Mouse (Mus musculus) hindbrain, embryonic 11.5 days (tissue): ENCODE data around the gene Lpin2. TPM values are rescaled to one million over a fixed set of nuclear protein-coding genes. Genes with fewer than 3 reads are reported as not detected.

Experiments used
- ATAC-seq: fragments of 200-750 bp; cut with Nextera tagmentation; 2 replicates; pipeline ENCODE4 v1.8.0; 2017; ENCODE audit warnings: mild to moderate bottlenecking, moderate TSS enrichment, moderate library complexity; ENCODE audit not compliant: low FRiP score
- DNase-seq: peaks from one replicate; pipeline ENCODE4 v3.0.0-alpha.2; 2015; ENCODE audit warnings: low spot score
- H3K27ac ChIP-seq: fragments of 300-500 bp; sonication (generic); 2 replicates; pipeline ENCODE4 v1.5.1; 2014; ENCODE audit warnings: mild to moderate bottlenecking, low read depth, low read length
- H3K27me3 ChIP-seq: fragments of 300-500 bp; sonication (generic); 2 replicates; pipeline ENCODE4 v1.6.1; 2014; ENCODE audit warnings: mild to moderate bottlenecking, low read length, moderate library complexity, mixed read lengths; ENCODE audit not compliant: control insufficient read depth, insufficient read depth
- H3K36me3 ChIP-seq: fragments of 300-500 bp; sonication (generic); 2 replicates; pipeline ENCODE4 v1.6.1; 2014; ENCODE audit warnings: mild to moderate bottlenecking, low read length, moderate library complexity, mixed read lengths; ENCODE audit not compliant: control insufficient read depth, insufficient read depth
- H3K4me1 ChIP-seq: fragments of 300-500 bp; sonication (generic); replicated peaks from 2 replicates; pipeline ENCODE4 v1.6.1; 2014; ENCODE audit warnings: low read length, mixed read lengths; ENCODE audit not compliant: control insufficient read depth, insufficient read depth
- H3K4me2 ChIP-seq: fragments of 300-500 bp; sonication (generic); replicated peaks from 2 replicates; pipeline ENCODE4 v1.6.1; 2014; ENCODE audit warnings: mild to moderate bottlenecking, low read depth, low read length
- H3K4me3 ChIP-seq: fragments of 300-500 bp; sonication (generic); 2 replicates; pipeline ENCODE4 v1.5.1; 2014; ENCODE audit warnings: low read depth, low read length
- H3K9ac ChIP-seq: fragments of 300-500 bp; sonication (generic); 2 replicates; pipeline ENCODE4 v1.6.1; 2014; ENCODE audit warnings: low read depth, low read length
- H3K9me3 ChIP-seq: fragments of 300-500 bp; sonication (generic); 2 replicates; pipeline ENCODE4 v1.6.1; 2016; ENCODE audit warnings: low read length; ENCODE audit not compliant: control insufficient read depth
- WGBS: fragments of 180-500 bp; shearing (Covaris S2); extraction: QIAGEN DNeasy Blood & Tissue Kit; methylation state at CpG from one replicate; pipeline ENCODE4 v1.1.7; 2014; 5-methylcytosine and 5-hydroxymethylcytosine counted together
- polyA plus RNA-seq: library from polyadenylated mRNA; unstranded; fragments of >200 nt; fragmentation: Nextera tagmentation; extraction: Ambion mirVana; gene quantifications from 2 replicates; pipeline ENCODE4 v1.2.1, GENCODE M21; 2014

Gene Lpin2
- polyA plus RNA-seq, 1 experiment from 2014 or later, result 39.4 TPM

DNA sequence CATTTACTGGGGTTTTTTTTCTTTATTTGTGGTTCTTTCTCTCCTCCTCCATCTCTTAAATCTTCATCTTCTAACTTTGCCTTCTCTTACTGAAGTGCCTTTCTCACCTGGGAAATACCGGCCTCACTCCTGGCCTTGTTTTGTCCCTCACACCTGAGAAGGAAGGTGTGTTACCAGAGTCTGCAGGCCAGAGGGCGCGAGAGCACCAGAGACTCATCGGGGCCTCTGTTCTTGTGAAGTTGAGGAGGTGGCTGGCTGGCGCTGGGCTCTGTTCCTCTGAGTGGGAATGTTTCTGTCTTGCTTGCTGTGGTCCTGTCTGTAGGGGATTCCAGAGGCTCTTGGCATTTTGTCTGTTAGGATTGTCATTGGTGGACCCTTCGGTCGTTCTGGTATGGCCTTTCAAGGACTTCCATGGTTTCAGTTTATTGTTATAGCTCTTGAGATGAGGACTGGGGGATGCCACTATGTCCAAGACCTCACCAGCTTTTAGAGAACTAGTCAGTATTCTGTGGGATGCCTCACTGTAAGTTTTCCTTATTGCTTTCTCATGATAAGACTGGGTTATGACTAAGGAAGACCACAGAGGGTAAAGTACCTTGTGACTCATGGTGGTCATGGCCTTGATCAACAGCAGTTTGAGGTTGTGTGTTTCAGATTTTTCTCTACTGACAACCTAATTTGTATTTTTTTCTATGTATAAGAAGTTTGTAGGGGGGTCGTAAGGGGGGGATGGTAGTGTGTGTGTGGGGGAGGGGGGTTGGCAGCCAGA lies 9.5 kb downstream of the Lpin2 start:
- no peaks in the 10 kb centered on the region for H3K36me3 ChIP-seq
- 72% methylated on average over 8 of the region's 8 CpGs for WGBS
- no peak overlapping the region for H3K9ac ChIP-seq
- ATAC-seq (no peak), DNase-seq (no peak)
- H3K27me3 ChIP-seq, result no peaks in the 10 kb centered on the region
- H3K9me3 ChIP-seq, result no peaks in the 10 kb centered on the region
- no peak overlapping the region for H3K4me3 ChIP-seq
- H3K4me2 ChIP-seq, result no peak overlapping the region
- no peak overlapping the region for H3K27ac ChIP-seq
- H3K4me1 ChIP-seq, result no peaks in the 10 kb centered on the region

DNA sequence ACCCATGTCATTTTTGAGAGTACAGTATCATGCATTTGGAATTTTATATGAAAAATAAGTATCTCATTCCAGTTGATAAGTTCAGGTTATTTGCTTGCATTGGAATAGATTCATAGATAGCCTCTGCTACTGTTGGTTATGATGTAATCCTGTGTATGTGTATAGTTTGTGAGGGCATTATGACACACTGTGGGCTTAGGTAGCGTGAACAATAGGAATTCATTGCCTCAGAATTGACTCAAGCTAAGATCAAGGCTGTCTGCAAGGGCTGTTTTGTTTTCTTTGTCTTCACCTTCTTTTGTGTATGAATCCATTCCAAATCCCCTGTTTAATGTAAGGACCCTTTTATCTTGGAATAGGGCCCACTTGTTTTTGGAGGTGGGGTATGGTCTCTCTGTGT lies 10.7 kb downstream of the Lpin2 start:
- ATAC-seq (no peak), DNase-seq (no peak)
- H3K27ac ChIP-seq, result no peak overlapping the region
- H3K36me3 ChIP-seq, result no peaks in the 10 kb centered on the region
- H3K4me1 ChIP-seq, result no peaks in the 10 kb centered on the region
- H3K4me3 ChIP-seq, result no peak overlapping the region
- no peak overlapping the region for H3K4me2 ChIP-seq
- no peaks in the 10 kb centered on the region for H3K27me3 ChIP-seq
- no peaks in the 10 kb centered on the region for H3K9me3 ChIP-seq
- WGBS, result 81% methylated on average over 1 of the region's 1 CpGs
- H3K9ac ChIP-seq, result no peak overlapping the region

DNA sequence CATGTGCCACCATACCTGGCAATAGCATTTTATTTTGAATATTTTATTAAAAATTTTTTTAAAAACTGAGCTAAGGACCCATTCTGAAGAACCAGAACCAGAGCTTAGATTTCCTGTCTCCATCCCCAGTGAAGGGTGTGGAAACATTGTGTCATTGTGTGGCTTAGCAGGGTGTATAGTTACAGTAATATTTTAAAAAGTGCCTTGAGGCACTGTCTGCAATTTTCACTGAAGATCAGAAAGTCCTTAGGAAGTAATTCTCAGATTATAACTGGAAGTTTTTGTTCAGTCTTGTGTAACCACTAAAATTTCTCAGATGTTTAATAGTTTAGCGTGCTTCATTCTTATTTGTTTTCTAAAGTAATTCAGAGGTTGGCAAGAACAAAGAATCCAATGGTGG lies 11.1 kb downstream of the Lpin2 start:
- no peak overlapping the region for H3K27ac ChIP-seq
- WGBS, result 91% methylated on average over 1 of the region's 1 CpGs

DNA sequence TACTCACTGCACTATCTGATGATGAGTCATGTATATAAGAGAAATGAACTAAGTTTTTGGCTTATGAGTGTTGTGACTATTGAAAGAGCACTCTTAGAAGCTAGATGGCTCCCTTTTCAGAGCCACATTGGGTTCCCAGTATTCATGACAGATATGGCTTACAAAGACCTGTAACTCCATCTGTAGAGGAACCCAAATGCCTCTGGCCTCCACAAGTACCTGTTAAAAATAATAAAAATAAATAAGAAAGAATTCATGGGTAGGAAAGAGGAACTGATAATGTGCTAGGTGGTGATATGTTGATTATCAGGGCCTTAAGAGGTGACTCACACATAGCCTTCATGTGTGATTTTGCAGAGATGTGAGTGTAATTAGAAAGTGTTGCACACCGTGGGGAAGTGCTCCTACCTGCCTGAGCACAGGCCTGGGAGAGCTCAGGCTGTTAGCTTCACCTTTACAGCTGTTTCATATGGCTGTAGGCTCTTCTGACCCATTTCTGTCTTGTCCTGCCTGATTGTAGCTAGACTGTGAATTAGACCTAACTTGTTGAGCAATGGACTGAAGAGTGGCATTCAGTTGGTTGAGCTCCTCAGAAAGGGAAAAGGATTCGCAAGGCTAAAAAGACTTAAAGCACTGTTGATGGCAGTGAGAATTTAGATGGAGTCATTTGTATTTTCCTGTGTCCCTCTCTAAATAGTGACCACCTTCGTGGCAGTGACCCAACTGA lies 12.7 kb downstream of the Lpin2 start:
- H3K27ac ChIP-seq, result no peak overlapping the region
- H3K4me2 ChIP-seq, result no peak overlapping the region
- no peaks in the 10 kb centered on the region for H3K4me1 ChIP-seq
- H3K27me3 ChIP-seq, result no peaks in the 10 kb centered on the region
- no peak overlapping the region for H3K4me3 ChIP-seq
- no peaks in the 10 kb centered on the region for H3K36me3 ChIP-seq
- H3K9me3 ChIP-seq, result no peaks in the 10 kb centered on the region
- no peak for ATAC-seq
- H3K9ac ChIP-seq, result no peak overlapping the region
- 92% methylated on average over 3 of the region's 3 CpGs for WGBS
- DNase-seq, result no peak

More for the DNA sequence above, 11.1 kb downstream of the Lpin2 start:
- H3K4me2 ChIP-seq, result no peak overlapping the region
- no peak for DNase-seq
- no peaks in the 10 kb centered on the region for H3K9me3 ChIP-seq
- no peak for ATAC-seq
- H3K4me1 ChIP-seq, result no peaks in the 10 kb centered on the region
- H3K9ac ChIP-seq, result no peak overlapping the region
- no peak overlapping the region for H3K4me3 ChIP-seq
- H3K36me3 ChIP-seq, result no peaks in the 10 kb centered on the region
- H3K27me3 ChIP-seq, result no peaks in the 10 kb centered on the region

DNA sequence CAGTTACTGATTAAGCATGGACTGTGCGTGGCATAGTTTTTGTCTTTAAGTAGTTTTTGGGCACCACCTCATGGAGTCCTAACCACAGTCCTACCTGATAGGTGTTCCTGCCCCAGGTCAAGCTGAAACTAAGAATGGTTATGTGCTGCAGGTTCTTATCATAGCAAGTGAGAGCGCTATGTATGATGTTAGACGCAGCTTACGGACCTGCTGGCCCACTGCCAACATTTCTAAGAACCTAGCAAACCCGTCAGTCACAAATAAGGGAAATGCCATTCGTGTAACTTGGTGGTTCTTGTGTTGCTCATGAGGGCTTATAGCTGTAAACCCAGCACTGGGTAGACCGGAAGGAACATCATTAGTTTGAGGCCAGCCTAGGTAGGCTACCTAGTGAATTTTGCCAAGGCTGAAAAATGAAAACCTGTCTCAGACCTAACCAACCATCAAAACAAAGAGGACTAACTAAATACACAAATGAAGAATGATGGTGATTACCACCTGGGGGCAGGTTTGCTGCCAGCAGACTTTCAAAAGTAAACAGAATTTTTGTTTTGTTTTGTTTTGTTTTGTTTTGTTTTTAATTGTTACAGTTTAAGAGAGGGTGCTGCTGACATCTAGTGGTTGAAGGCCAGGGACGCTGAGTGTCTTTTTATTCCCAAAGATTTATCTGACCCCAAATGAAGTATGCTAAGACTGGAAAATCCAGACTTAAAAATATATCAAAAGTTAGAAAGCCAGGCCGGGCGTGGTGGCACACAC lies 13.5 kb downstream of the Lpin2 start:
- Histone ChIP-seq H3K9me3 (no peaks in the 10 kb centered on the region), H3K9ac (no peak overlapping the region), H3K4me1 (no peaks in the 10 kb centered on the region), H3K27me3 (peaks cover 2% of the 10 kb centered on the region; the same call in 1 of the 2 replicates), H3K4me2 (no peak overlapping the region), H3K4me3 (no peak overlapping the region), H3K27ac (no peak overlapping the region), H3K36me3 (no peaks in the 10 kb centered on the region)
- WGBS, result 80% methylated on average over 10 of the region's 10 CpGs
- no peak for DNase-seq
- ATAC-seq, result no peak

DNA sequence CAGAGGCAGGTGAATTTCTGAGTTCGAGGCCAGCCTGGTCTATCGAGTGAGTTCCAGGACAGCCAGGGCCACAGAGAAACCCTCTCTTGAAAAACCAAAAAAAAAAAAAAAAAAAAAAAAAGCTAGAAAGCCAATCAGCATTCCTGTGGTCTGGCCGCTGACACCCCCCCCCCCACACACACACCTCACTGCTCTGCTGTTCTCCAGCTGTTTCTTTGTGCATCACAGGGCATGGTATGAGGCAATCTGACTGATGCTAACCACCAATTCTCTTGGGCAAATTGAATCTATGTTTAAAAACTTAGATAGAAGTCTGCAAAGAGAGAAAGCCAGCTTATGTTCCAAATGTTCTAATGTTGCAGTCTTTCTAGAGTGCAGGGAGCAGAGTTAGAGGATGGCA lies 14.1 kb downstream of the Lpin2 start:
- Histone ChIP-seq H3K4me3 (no peak overlapping the region), H3K9me3 (no peaks in the 10 kb centered on the region), H3K4me2 (no peak overlapping the region), H3K27me3 (peaks cover 2% of the 10 kb centered on the region; the same call in 1 of the 2 replicates), H3K4me1 (no peaks in the 10 kb centered on the region), H3K27ac (no peak overlapping the region), H3K9ac (no peak overlapping the region), H3K36me3 (no peaks in the 10 kb centered on the region)
- WGBS, result 65% methylated on average over 3 of the region's 3 CpGs
- ATAC-seq (no peak), DNase-seq (no peak)

DNA sequence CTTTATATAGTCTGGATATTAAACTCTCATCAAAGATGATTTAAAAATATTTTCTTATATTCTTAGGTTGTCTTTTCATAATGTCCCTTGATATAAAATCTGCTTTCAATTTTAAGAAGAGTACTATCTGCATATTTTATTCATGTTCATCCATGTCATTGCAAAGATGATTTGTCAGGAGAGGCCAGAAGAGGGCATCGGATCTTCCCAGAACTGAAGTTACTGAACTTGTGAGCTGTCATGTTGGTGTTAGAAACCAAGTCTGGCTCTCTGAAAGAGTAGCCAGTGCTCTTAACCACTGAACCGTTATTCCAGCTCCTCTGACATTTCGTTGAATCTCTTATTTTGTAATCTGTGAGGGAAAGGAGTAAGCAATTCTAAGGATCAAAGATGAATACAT lies 17.0 kb downstream of the Lpin2 start:
- Histone ChIP-seq H3K9me3 (no peaks in the 10 kb centered on the region), H3K36me3 (no peaks in the 10 kb centered on the region), H3K27ac (no peak overlapping the region), H3K4me1 (no peaks in the 10 kb centered on the region), H3K9ac (no peak overlapping the region), H3K4me2 (no peak overlapping the region), H3K27me3 (peaks cover 2% of the 10 kb centered on the region; the same call in 1 of the 2 replicates), H3K4me3 (no peak overlapping the region)
- WGBS, result 79% methylated on average over 3 of the region's 3 CpGs
- no peak for ATAC-seq
- no peak for DNase-seq

DNA sequence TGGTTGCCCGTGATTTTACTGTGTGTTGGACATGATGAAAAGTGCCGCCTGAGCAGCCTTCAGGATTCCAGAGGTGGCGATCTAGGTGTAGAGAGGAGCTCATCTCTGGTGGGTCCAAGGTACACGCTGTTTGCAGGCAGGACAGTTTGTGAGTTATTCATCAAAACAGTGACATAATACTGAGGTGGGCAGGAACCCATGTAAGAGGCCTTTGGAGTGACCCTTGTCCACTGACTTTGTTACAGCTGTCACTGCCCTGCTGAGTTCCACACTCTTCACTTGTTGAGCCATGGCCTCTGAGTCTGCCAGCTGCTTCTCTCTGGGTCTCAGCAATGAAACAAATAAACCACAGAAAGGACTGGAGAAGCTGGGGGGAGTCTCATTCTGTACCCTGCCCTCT lies 19.8 kb downstream of the Lpin2 start:
- WGBS, result 61% methylated on average over 4 of the region's 4 CpGs
- no peak for DNase-seq
- no peak overlapping the region for H3K27ac ChIP-seq
- H3K27me3 ChIP-seq, result peaks cover 2% of the 10 kb centered on the region; the same call in 1 of the 2 replicates
- no peaks in the 10 kb centered on the region for H3K4me1 ChIP-seq
- no peak overlapping the region for H3K9ac ChIP-seq
- H3K4me3 ChIP-seq, result no peak overlapping the region
- no peaks in the 10 kb centered on the region for H3K9me3 ChIP-seq
- H3K36me3 ChIP-seq, result no peaks in the 10 kb centered on the region
- no peak overlapping the region for H3K4me2 ChIP-seq
- ATAC-seq, result no peak
